Mouse (Mus musculus) kidney, embryonic 16.5 days (tissue): ENCODE measurements around the gene Atp6v1g2. TPM values are rescaled to one million over a fixed set of nuclear protein-coding genes. Genes with fewer than 3 reads are reported as not detected.

ENCODE experiments used
- ATAC-seq: fragments of 200-750 bp; cut with Nextera tagmentation; 2 replicates; pipeline ENCODE4 v1.8.0; 2017; ENCODE audit warnings: moderate TSS enrichment; ENCODE audit not compliant: low FRiP score, low TSS enrichment
- H3K27ac ChIP-seq: fragments of 300-500 bp; sonication (generic); 2 replicates; pipeline ENCODE4 v1.5.1; 2014; ENCODE audit warnings: low read length
- H3K27me3 ChIP-seq: fragments of 300-500 bp; sonication (generic); 2 replicates; pipeline ENCODE4 v1.6.1; 2014; ENCODE audit warnings: low read length, control low read depth, mixed read lengths; ENCODE audit not compliant: insufficient read depth
- H3K36me3 ChIP-seq: fragments of 300-500 bp; sonication (generic); 2 replicates; pipeline ENCODE4 v1.6.1; 2014; ENCODE audit warnings: low read length, control low read depth, mixed read lengths; ENCODE audit not compliant: insufficient read depth
- H3K4me1 ChIP-seq: fragments of 300-500 bp; sonication (generic); 2 replicates; pipeline ENCODE4 v1.6.1; 2014; ENCODE audit warnings: low read length, control low read depth, mixed read lengths; ENCODE audit not compliant: insufficient read depth
- H3K4me2 ChIP-seq: fragments of 300-500 bp; sonication (generic); replicated peaks from 2 replicates; pipeline ENCODE4 v1.6.1; 2014; ENCODE audit warnings: low read depth, low read length
- H3K4me3 ChIP-seq: fragments of 300-500 bp; sonication (generic); 2 replicates; pipeline ENCODE4 v1.5.1; 2014; ENCODE audit warnings: mild to moderate bottlenecking, low read length
- H3K9ac ChIP-seq: fragments of 300-500 bp; sonication (generic); replicated peaks from 2 replicates; pipeline ENCODE4 v1.6.1; 2014; ENCODE audit warnings: low read length
- H3K9me3 ChIP-seq: fragments of 300-500 bp; sonication (generic); 2 replicates; pipeline ENCODE4 v1.6.1; 2016; ENCODE audit warnings: low read length, control low read depth
- WGBS: fragments of 180-500 bp; shearing (Covaris S2); extraction: QIAGEN DNeasy Blood & Tissue Kit; methylation state at CpG from one replicate; pipeline ENCODE4 v1.1.7; 2014; 5-methylcytosine and 5-hydroxymethylcytosine counted together
- polyA plus RNA-seq: library from polyadenylated mRNA; unstranded; fragments of >200 nt; fragmentation: Nextera tagmentation; extraction: Ambion mirVana; gene quantifications from 2 replicates; pipeline ENCODE4 v1.2.1, GENCODE M21; 2015

Gene Atp6v1g2
- polyA plus RNA-seq, 1 experiment from 2014 or later, result 5.8 TPM

DNA sequence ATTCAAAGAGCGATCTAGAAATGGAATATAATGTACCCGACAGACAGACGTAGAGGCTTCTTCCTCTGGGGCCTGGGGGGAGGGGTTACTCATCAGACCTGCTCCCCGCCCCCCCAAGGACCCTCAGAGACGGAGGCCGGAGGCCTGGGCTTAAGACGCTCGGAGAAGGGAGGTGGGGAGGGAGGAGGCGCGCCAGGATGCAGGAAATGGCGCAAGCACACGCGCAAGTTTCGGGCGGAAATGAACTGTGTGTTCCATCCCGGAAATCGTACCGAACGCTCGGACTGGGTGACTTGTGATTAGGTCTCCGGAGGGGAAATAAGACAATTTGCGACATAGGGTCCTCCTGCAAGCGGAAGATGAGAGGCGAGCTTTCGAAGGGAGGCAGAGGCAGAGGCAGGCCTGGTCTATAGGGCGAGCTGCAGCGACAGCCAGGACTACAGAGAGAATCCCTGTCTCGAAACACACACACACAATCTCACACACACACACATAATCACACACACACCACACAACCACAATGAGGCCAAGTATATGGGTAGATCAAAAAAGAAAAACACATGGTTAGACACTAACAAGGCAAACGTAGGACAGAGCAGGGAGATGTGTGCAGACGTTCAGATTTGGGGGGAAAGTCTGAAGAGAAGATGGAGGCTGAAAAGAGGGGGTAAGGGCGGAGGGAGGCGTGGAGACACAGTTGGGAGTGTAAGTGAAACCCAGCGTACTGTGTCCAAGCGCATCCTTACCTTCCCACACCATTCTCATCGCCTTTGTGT, 2.3 kb downstream of the Atp6v1g2 start, which contains the start of gene Nfkbil1:
Nfkbil1 (minus strand) TSS at position 179 of the 776 bp plus-strand sequence.
- H3K9ac ChIP-seq, result peak within 1 kb of the TSS; percentile 84
- peak; percentile 92 for ATAC-seq
- H3K36me3 ChIP-seq, result peaks cover 4% of the 10 kb centered on the region; the same call in 1 of the 2 replicates
- H3K4me1 ChIP-seq, result peaks cover 41% of the 10 kb centered on the region
- under 1% methylated on average over 34 of the region's 35 CpGs for WGBS
- peak within 1 kb of the TSS; percentile 84 for H3K4me2 ChIP-seq
- H3K4me3 ChIP-seq, result peak within 1 kb of the TSS; percentile 60
- H3K27ac ChIP-seq, result peak within 1 kb of the TSS; percentile 96
- H3K9me3 ChIP-seq, result no peaks in the 10 kb centered on the region
- H3K27me3 ChIP-seq, result no peaks in the 10 kb centered on the region

DNA sequence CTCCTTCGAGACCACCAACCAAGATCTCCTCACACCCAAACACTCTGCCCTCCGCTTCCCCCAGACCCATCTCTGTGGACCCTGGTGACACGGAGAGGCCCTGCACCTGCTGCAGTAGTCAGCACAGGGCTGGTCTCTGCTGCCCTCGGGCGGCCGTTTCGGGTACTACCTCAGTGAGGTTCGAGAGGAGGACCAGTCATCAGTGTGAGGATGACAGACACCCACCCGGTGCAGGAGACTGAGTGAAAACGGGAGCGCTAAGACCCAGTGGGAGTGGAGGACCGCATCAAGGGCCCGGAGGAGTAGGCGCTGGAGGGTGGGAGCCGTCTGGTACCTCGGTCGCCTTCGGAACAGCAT, 2.9 kb downstream of the Atp6v1g2 start:
- ATAC-seq, result peak; percentile 60
- H3K36me3 ChIP-seq, result peaks cover under 1% of the 10 kb centered on the region; the same call in 1 of the 2 replicates
- H3K4me3 ChIP-seq, result peak overlapping the region; percentile 60
- H3K9ac ChIP-seq, result peak overlapping the region; percentile 84
- no peaks in the 10 kb centered on the region for H3K9me3 ChIP-seq
- no peaks in the 10 kb centered on the region for H3K27me3 ChIP-seq
- peaks cover 43% of the 10 kb centered on the region for H3K4me1 ChIP-seq
- peak overlapping the region; percentile 84 for H3K4me2 ChIP-seq
- H3K27ac ChIP-seq, result peak overlapping the region; percentile 96
- WGBS, result under 1% methylated on average over 18 of the region's 18 CpGs

DNA sequence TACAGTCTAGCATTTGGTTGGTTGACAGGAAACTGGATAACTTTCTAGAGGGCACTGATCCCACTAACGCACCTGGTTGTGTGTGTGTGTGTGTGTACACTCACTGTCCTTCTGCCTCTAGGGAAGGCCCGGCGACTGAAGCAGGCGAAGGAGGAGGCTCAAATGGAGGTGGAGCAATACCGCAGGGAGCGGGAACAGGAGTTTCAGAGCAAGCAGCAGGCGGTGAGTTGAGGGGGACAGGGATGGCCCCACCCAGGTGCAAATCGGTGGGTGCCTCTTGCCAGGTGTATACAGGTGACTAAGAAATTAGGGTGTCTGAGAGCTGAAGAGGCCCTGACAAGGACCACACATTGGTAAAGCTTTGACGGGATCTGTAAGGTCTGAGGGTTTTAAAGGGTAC, 3.5 kb downstream of the Atp6v1g2 start:
- Histone ChIP-seq H3K36me3 (no peaks in the 10 kb centered on the region), H3K4me3 (no peak overlapping the region), H3K27me3 (no peaks in the 10 kb centered on the region), H3K27ac (no peak overlapping the region), H3K4me2 (no peak overlapping the region), H3K9ac (no peak overlapping the region), H3K4me1 (peaks cover 39% of the 10 kb centered on the region), H3K9me3 (no peaks in the 10 kb centered on the region)
- WGBS, result 84% methylated on average over 9 of the region's 9 CpGs
- no peak for ATAC-seq

DNA sequence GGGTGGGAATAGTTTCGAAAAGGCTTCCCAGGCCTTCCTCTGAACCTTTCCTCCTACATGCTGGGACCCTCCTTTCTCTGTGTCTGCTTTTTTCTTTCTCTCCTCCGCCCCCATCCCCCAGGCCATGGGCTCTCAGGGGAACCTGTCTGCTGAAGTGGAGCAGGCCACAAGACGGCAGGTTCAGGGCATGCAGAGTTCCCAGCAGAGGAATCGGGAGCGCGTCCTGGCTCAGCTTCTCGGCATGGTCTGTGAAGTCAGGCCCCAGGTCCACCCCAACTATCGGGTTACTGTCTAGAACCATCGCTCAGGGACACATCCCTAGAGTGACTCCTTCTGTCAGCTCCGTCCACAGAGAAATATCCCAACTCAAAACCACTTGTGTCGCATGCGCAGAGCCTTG, 4.0 kb downstream of the Atp6v1g2 start:
- H3K9me3 ChIP-seq, result no peaks in the 10 kb centered on the region
- H3K4me3 ChIP-seq, result no peak overlapping the region
- no peaks in the 10 kb centered on the region for H3K27me3 ChIP-seq
- 82% methylated on average over 12 of the region's 12 CpGs for WGBS
- no peak overlapping the region for H3K27ac ChIP-seq
- no peak for ATAC-seq
- H3K9ac ChIP-seq, result no peak overlapping the region; the same call in 1 of the 2 replicates
- no peaks in the 10 kb centered on the region for H3K36me3 ChIP-seq
- H3K4me2 ChIP-seq, result no peak overlapping the region
- peaks cover 35% of the 10 kb centered on the region for H3K4me1 ChIP-seq

DNA sequence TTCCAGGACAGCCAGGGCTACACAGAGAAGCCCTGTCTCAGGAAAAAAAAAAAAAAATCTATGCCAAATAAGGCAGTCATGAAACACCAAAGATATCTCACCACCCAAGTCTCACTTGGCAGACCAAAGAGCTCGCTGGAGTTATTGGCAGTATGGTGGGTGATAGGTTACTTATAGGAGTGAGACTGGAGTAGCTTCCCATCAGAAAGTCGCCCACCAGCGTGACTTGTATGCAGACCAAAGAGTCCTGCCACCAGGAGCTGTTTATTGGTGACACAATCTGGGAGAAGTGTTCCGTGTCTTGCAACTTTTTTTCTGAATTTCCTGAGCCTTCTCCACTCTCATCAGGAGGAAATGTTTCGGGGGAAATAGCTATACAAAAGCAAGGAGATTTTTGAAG, 6.2 kb downstream of the Atp6v1g2 start:
- Histone ChIP-seq H3K36me3 (peaks cover 17% of the 10 kb centered on the region), H3K9me3 (no peaks in the 10 kb centered on the region), H3K4me1 (peaks cover 30% of the 10 kb centered on the region), H3K27me3 (no peaks in the 10 kb centered on the region), H3K9ac (no peak overlapping the region), H3K27ac (no peak overlapping the region), H3K4me3 (no peak overlapping the region), H3K4me2 (no peak overlapping the region)
- no peak for ATAC-seq
- WGBS, result 81% methylated on average over 5 of the region's 5 CpGs

DNA sequence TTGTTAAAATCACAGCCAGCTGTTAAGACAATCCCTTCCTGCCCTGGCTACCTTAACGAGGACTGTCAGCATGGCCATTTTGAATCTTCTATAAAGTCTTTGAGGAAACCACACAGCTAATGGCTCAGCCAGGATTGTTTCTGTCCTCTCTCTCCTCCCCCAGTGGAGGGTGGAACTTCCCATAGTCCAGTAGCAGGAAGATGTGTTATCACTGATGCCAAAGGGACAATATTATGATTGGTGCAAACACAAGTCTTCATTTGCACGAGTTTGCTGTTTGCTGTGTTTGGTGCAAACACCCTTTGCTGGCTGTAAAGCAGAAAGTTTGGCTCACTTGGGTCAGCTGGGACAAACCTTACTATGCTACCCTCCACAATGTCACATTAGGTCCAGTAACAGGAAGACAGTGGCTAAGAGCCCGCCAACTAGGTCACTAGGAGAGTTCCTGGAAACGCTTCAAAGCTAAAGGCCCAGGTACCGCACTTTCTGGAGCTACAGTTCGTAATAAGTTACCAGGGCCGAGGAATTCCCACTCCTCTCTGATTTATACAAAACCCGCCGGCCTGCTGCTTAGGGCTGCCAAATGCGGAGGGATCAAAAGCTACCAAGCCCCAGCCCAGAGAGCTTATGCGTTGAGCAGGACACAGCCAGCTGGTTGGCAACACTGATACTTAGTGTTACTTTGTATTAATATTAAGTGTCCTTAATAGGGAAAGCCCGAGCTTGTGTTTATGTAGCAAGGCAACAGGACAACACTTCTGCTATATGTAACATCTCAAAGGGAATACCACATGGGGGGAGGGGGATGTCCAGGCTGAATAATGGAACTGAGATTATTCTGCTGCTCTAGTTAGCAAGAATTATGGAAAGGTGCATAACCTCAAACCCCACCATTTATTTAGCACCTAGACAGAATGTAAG, 7.2 kb downstream of the Atp6v1g2 start:
- ATAC-seq, result no peak; the same call in 1 of the 2 replicates
- H3K36me3 ChIP-seq, result peaks cover 26% of the 10 kb centered on the region
- peak overlapping the region; percentile 94 for H3K4me3 ChIP-seq
- peak overlapping the region; percentile 99 for H3K27ac ChIP-seq
- H3K9me3 ChIP-seq, result no peaks in the 10 kb centered on the region
- H3K27me3 ChIP-seq, result no peaks in the 10 kb centered on the region
- peaks cover 38% of the 10 kb centered on the region for H3K4me1 ChIP-seq
- 26% methylated on average over 12 of the region's 12 CpGs for WGBS
- H3K4me2 ChIP-seq, result peak overlapping the region; percentile 81
- H3K9ac ChIP-seq, result peak overlapping the region; percentile 99

DNA sequence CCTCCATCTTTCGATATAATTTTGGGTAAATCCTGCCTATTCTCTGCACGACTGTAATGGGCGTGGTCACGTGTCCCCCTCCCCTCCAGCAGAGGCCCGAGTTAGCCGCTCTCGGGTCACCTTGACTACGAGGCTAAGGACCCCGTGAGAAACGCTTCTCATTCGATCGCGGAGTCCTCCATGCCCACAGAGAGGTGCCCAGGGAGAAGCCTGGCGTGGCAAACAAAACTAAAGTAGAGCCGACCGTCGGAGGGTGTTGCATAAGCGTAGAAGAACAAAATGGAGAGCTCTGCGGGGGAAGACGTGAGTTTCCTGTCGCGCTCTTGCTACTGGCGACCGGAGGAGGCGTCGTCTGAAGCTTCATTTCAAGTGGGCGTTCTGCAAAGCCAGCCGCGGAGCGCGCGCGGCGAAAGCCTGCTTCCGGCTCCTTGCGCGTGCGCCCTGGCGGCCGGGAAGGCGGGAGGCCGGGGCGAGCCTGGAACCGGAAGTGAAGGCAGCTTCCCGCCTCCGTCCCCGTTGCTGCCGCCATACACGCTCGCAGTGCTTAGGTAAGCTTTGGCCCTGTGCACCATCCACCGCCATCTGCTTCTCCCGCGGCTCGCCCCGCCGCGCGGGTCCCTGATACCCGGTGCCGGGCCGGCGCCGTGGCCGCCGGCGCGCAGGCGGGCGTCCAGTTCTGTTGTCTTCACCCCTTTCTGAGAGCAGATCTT, 8.0 kb downstream of the Atp6v1g2 start, which contains the start of gene Ddx39b:
Ddx39b (plus strand) TSS at position 442 of the 710 bp plus-strand sequence.
- peaks cover 45% of the 10 kb centered on the region for H3K4me1 ChIP-seq

DNA sequence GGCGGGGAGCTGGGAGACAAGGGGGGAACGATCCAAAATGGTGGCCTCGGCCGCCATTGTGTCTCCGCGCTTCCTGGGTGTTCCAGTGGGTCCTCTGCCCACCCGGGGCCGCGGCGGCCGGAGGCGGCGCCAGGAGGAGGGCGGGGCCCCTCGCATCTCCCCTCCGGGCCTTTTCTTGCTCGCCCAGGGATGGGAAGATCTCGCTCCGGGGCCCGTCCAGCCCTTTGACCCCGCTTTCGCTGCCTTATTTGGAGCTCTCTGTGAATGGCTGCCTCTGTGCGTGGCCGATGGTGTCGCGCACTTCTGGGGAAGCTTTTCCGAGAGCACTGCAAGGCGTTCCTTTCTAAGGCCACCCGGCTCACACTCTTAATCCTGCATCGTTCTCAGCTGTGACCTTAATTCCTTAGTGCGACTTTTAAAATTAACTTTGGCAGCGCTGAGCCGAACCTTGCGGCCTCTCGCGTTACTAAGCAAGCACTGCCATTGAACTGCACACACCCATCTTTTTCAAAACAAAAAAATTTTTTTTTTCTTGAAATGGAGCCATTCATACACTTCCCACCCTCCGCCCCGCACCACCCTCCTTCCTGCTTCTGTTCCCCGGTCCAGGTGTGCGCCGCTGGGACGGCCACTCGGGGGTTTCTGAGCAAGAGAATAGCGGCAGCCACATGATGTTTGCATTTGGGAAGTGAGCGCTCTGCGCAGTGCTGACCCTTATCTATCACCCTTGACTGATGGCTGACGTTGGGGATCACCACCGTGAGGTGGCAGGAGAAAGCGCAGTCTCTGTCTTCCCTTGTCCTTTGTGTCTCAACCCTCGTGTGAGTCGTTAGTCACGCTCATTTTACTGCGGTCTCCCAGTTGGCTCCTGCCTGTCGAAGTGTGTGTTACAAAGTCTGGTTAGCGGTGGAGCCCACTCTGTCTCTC, 8.8 kb downstream of the Atp6v1g2 start:
- Histone ChIP-seq H3K9ac (peak overlapping the region; percentile 99), H3K36me3 (peaks cover 42% of the 10 kb centered on the region), H3K27me3 (no peaks in the 10 kb centered on the region), H3K9me3 (no peaks in the 10 kb centered on the region), H3K4me1 (peaks cover 49% of the 10 kb centered on the region), H3K27ac (peak overlapping the region; percentile 99), H3K4me2 (peak overlapping the region; percentile 81), H3K4me3 (peak overlapping the region; percentile 94)
- peak; percentile 40 for ATAC-seq
- WGBS, result under 1% methylated on average over 52 of the region's 55 CpGs

More for the DNA sequence above, 8.0 kb downstream of the Atp6v1g2 start, which contains the start of gene Ddx39b:
- Histone ChIP-seq H3K9me3 (no peaks in the 10 kb centered on the region), H3K36me3 (peaks cover 34% of the 10 kb centered on the region), H3K9ac (peak within 1 kb of the TSS; percentile 99), H3K27me3 (no peaks in the 10 kb centered on the region), H3K4me3 (peak within 1 kb of the TSS; percentile 94), H3K4me2 (peak within 1 kb of the TSS; percentile 81), H3K27ac (peak within 1 kb of the TSS; percentile 99)
- under 1% methylated on average over 67 of the region's 69 CpGs for WGBS
- peak; percentile 89 for ATAC-seq
